Comparison of ENCODE assay signal across 11 mouse cellular contexts in genomic region chr11:107919852-107920508, GRCm38 (mm10). TPM values are rescaled to one million over a fixed set of nuclear protein-coding genes. Genes with fewer than 3 reads are reported as not detected.
DNase-seq lines count a peak whose midpoint lies in the region; ATAC-seq lines count a peak whose summit lies in the region.
"Had no signal": no experiment of that assay in that cellular context is flagged by ENCODE, and none has a peak within 500 bp of the region (broad histone marks: within the 10 kb centered on the region; RNA-seq: fewer than 3 reads in every experiment).

No protein-coding gene starts in this region.

- peaks cover 11% of the 10 kb centered on the region for H3K4me1 ChIP-seq in hindbrain, embryonic 10.5 days (replicated peaks)
- H3K4me1 ChIP-seq in hindbrain, embryonic 14.5 days (replicated peaks; ENCODE audit: control insufficient read depth, insufficient read depth, low read length), result peaks cover 9% of the 10 kb centered on the region; the same call in 1 of the 2 replicates

- WGBS in hindbrain, embryonic 10.5 days, result 48% methylated on average over 16 of the region's 16 CpGs
- 43% methylated on average over 16 of the region's 16 CpGs for WGBS in hindbrain, embryonic 14.5 days

- H3K9me3 ChIP-seq in hindbrain, embryonic 10.5 days, result no peaks in the 10 kb centered on the region
- H3K9me3 ChIP-seq in hindbrain, embryonic 14.5 days (ENCODE audit: control insufficient read depth, low read length), result no peaks in the 10 kb centered on the region

- H3K4me2 ChIP-seq in hindbrain, embryonic 14.5 days (replicated peaks), result no peak overlapping the region

- H3K9ac ChIP-seq in hindbrain, embryonic 14.5 days, result no peak overlapping the region

- no peak overlapping the region for H3K4me3 ChIP-seq in hindbrain, embryonic 10.5 days
- H3K4me3 ChIP-seq in hindbrain, embryonic 14.5 days (replicated peaks; ENCODE audit: low read length), result no peak overlapping the region

- peak; percentile 18 for DNase-seq in hindbrain, embryonic 10.5 days (ENCODE audit: low spot score)
- no peak for DNase-seq in hindbrain, embryonic 14.5 days (ENCODE audit: low spot score)
- DNase-seq in testis, postnatal 10 days (ENCODE audit: low spot score), result peak; percentile 56
- no peak for DNase-seq in testis, postnatal 14 days (ENCODE audit: low spot score)
- peak; percentile 71 for DNase-seq in forelimb bud, embryonic 11.5 days (ENCODE audit: low read depth, low spot score)
- DNase-seq in thymus, postnatal 14 days, result no peak
- no peak for DNase-seq in gastrocnemius, adult 8-10 months (ENCODE audit: low spot score in 2 of 2)
- DNase-seq in right cerebral cortex, postnatal 4 days, result no peak
- DNase-seq: cerebellum, adult 2 months had no signal

- ATAC-seq in hindbrain, embryonic 14.5 days (ENCODE audit: low FRiP score), result no peak

- H3K27ac ChIP-seq in hindbrain, embryonic 10.5 days, result no peak overlapping the region
- H3K27ac ChIP-seq in hindbrain, embryonic 14.5 days, result no peak overlapping the region

- H3K27me3 ChIP-seq in hindbrain, embryonic 10.5 days (ENCODE audit: insufficient read depth, poor library complexity, severe bottlenecking), result peaks cover 21% of the 10 kb centered on the region
- no peaks in the 10 kb centered on the region for H3K27me3 ChIP-seq in hindbrain, embryonic 14.5 days (ENCODE audit: control insufficient read depth, insufficient read depth, low read length)

- H3K36me3 ChIP-seq in hindbrain, embryonic 10.5 days, result no peaks in the 10 kb centered on the region
- no peaks in the 10 kb centered on the region for H3K36me3 ChIP-seq in hindbrain, embryonic 14.5 days (replicated peaks; ENCODE audit: control insufficient read depth, insufficient read depth)

RNA-seq across cellular contexts. Expression of gene Cacng5, which starts 5.1 kb away (rescaled TPM):
- polyA plus RNA-seq in hindbrain, embryonic 10.5 days (2016; fragmentation: Nextera tagmentation; extraction: Ambion mirVana), result 0.66 and 1.2 TPM in 2 replicates
- 7.1 and 8.7 TPM in 2 replicates for polyA plus RNA-seq in hindbrain, embryonic 14.5 days (2014; fragmentation: Nextera tagmentation; extraction: Ambion mirVana)
- not detected for total RNA-seq in gastrocnemius, adult 8-10 months (2022)
- total RNA-seq: hematopoietic stem cell, adult 5-6 weeks; liver, adult 2 months had no signal
- polyA plus RNA-seq: liver, adult 2 months had no signal

Comparison
In these comparisons a context has a peak if more than half of its experiments do, and no peak if none do; other contexts are left out.
1. DNase-seq: peak in hindbrain, embryonic 10.5 days (single experiment), testis, postnatal 10 days (single experiment) and forelimb bud, embryonic 11.5 days (single experiment); none in hindbrain, embryonic 14.5 days (single experiment), testis, postnatal 14 days (single experiment), thymus, postnatal 14 days (single experiment), gastrocnemius, adult 8-10 months (0 of 2) and right cerebral cortex, postnatal 4 days (single experiment).